Mouse (Mus musculus): ENCODE measurements at regions not wholly inside any gene's neighbourhood (a gene's known extent, or its start where the extent isn't known, plus 50 kb on each side); places are given as distances from the start of the nearest gene placed in this dataset.

GRCm38 (mm10) chrX:99215111-99215510, 79.2 kb downstream of the Efnb1 start:
- H3K27ac ChIP-seq (ENCODE audit: low read length) = peak overlapping the region; percentile 52
- ATAC-seq (ENCODE audit: low FRiP score, low TSS enrichment) = peak; percentile 58
- WGBS = 46% methylated on average over 7 of the region's 7 CpGs

GRCm38 (mm10) chrX:99213565-99214153, 77.7 kb downstream of the Efnb1 start:
- 0 out of 2 replicates have a peak, but pooled peaks have one; percentile 25 for ATAC-seq (ENCODE audit: low FRiP score, low TSS enrichment)
- Histone ChIP-seq H3K4me3 (ENCODE audit: low read length) (no peak overlapping the region), H3K4me2 (replicated peaks; ENCODE audit: low read depth, low read length) (no peak overlapping the region), H3K9me3 (ENCODE audit: low read length) (no peaks in the 10 kb centered on the region), H3K27me3 (ENCODE audit: insufficient read depth, low read length) (peaks cover 29% of the 10 kb centered on the region; the same call in 1 of the 2 replicates), H3K9ac (replicated peaks; ENCODE audit: low read length) (no peak overlapping the region), H3K4me1 (ENCODE audit: insufficient read depth, low read length) (peaks cover 40% of the 10 kb centered on the region; the same call in 1 of the 2 replicates), H3K36me3 (ENCODE audit: insufficient read depth, low read length) (no peaks in the 10 kb centered on the region), H3K27ac (ENCODE audit: low read length) (peak overlapping the region; percentile 18; the same call in 1 of the 2 replicates)
- WGBS = 52% methylated on average over 6 of the region's 6 CpGs

More at GRCm38 (mm10) chrX:99215111-99215510, 79.2 kb downstream of the Efnb1 start:
- Histone ChIP-seq H3K9me3 (ENCODE audit: low read length) (no peaks in the 10 kb centered on the region), H3K9ac (replicated peaks; ENCODE audit: low read length) (no peak overlapping the region), H3K4me3 (ENCODE audit: low read length) (no peak overlapping the region), H3K27me3 (ENCODE audit: insufficient read depth, low read length) (peaks cover 31% of the 10 kb centered on the region; the same call in 1 of the 2 replicates), H3K4me2 (replicated peaks; ENCODE audit: low read depth, low read length) (no peak overlapping the region), H3K4me1 (ENCODE audit: insufficient read depth, low read length) (peaks cover 41% of the 10 kb centered on the region; the same call in 1 of the 2 replicates), H3K36me3 (ENCODE audit: insufficient read depth, low read length) (no peaks in the 10 kb centered on the region)

GRCm38 (mm10) chrX:99204077-99204476, 68.1 kb downstream of the Efnb1 start:
- Histone ChIP-seq H3K27me3 (ENCODE audit: insufficient read depth, low read length) (peaks cover 22% of the 10 kb centered on the region; the same call in 1 of the 2 replicates), H3K4me3 (ENCODE audit: low read length) (no peak overlapping the region), H3K4me1 (ENCODE audit: insufficient read depth, low read length) (peaks cover 5% of the 10 kb centered on the region), H3K27ac (ENCODE audit: low read length) (no peak overlapping the region), H3K9me3 (ENCODE audit: low read length) (no peaks in the 10 kb centered on the region), H3K4me2 (replicated peaks; ENCODE audit: low read depth, low read length) (no peak overlapping the region), H3K36me3 (ENCODE audit: insufficient read depth, low read length) (no peaks in the 10 kb centered on the region), H3K9ac (replicated peaks; ENCODE audit: low read length) (no peak overlapping the region)
- 71% methylated on average over 6 of the region's 6 CpGs for WGBS
- no peak for ATAC-seq (ENCODE audit: low FRiP score, low TSS enrichment)

- no peak overlapping the region for H3K27ac ChIP-seq (ENCODE audit: low read length)
- ATAC-seq (ENCODE audit: low FRiP score, low TSS enrichment) = no peak
- peaks cover 6% of the 10 kb centered on the region; the same call in 1 of the 2 replicates for H3K27me3 ChIP-seq (ENCODE audit: insufficient read depth, low read length)
- 73% methylated on average over 7 of the region's 7 CpGs for WGBS
- no peaks in the 10 kb centered on the region for H3K9me3 ChIP-seq (ENCODE audit: low read length)
- no peak overlapping the region for H3K9ac ChIP-seq (replicated peaks; ENCODE audit: low read length)
- no peak overlapping the region for H3K4me2 ChIP-seq (replicated peaks; ENCODE audit: low read depth, low read length)
- H3K4me3 ChIP-seq (ENCODE audit: low read length) = no peak overlapping the region
- no peaks in the 10 kb centered on the region for H3K36me3 ChIP-seq (ENCODE audit: insufficient read depth, low read length)
- peaks cover 14% of the 10 kb centered on the region for H3K4me1 ChIP-seq (ENCODE audit: insufficient read depth, low read length)
Measured at GRCm38 (mm10) chrX:99201081-99201480, 65.2 kb downstream of the Efnb1 start.

- no peak overlapping the region for H3K4me2 ChIP-seq (replicated peaks; ENCODE audit: low read depth, low read length)
- 63% methylated on average over 5 of the region's 5 CpGs for WGBS
- peak overlapping the region; percentile 53 for H3K9ac ChIP-seq (replicated peaks; ENCODE audit: low read length)
- H3K4me3 ChIP-seq (ENCODE audit: low read length) = no peak overlapping the region
- peaks cover 14% of the 10 kb centered on the region for H3K4me1 ChIP-seq (ENCODE audit: insufficient read depth, low read length)
- H3K27ac ChIP-seq (ENCODE audit: low read length) = peak overlapping the region; percentile 94
- peaks cover 2% of the 10 kb centered on the region; the same call in 1 of the 2 replicates for H3K27me3 ChIP-seq (ENCODE audit: insufficient read depth, low read length)
- ATAC-seq (ENCODE audit: low FRiP score, low TSS enrichment) = peak; percentile 10
- H3K36me3 ChIP-seq (ENCODE audit: insufficient read depth, low read length) = no peaks in the 10 kb centered on the region
- H3K9me3 ChIP-seq (ENCODE audit: low read length) = no peaks in the 10 kb centered on the region
Measured at GRCm38 (mm10) chrX:99199669-99200068, 63.7 kb downstream of the Efnb1 start.

GRCm38 (mm10) chrX:99198961-99199631, 63.2 kb downstream of the Efnb1 start:
- 25% methylated on average over 29 of the region's 29 CpGs for WGBS
- peak; percentile 88 for ATAC-seq (ENCODE audit: low FRiP score, low TSS enrichment)
- H3K9ac ChIP-seq (replicated peaks; ENCODE audit: low read length) = peak overlapping the region; percentile 53

More at GRCm38 (mm10) chrX:99198961-99199631, 63.2 kb downstream of the Efnb1 start:
- H3K9me3 ChIP-seq (ENCODE audit: low read length) = no peaks in the 10 kb centered on the region
- H3K4me1 ChIP-seq (ENCODE audit: insufficient read depth, low read length) = peaks cover 14% of the 10 kb centered on the region
- H3K36me3 ChIP-seq (ENCODE audit: insufficient read depth, low read length) = no peaks in the 10 kb centered on the region
- H3K4me3 ChIP-seq (ENCODE audit: low read length) = peak overlapping the region; percentile 30
- peak overlapping the region; percentile 51 for H3K4me2 ChIP-seq (replicated peaks; ENCODE audit: low read depth, low read length)
- H3K27me3 ChIP-seq (ENCODE audit: insufficient read depth, low read length) = peaks cover 5% of the 10 kb centered on the region; the same call in 1 of the 2 replicates
- H3K27ac ChIP-seq (ENCODE audit: low read length) = peak overlapping the region; percentile 94
